Mouse (Mus musculus): ENCODE results near the gene Bdh1. TPM values are rescaled to one million over a fixed set of nuclear protein-coding genes. Genes with fewer than 3 reads are reported as not detected.
"Not testable (repeated sequence)": the region's sequence is repeated elsewhere in the genome, so short reads cannot be mapped to it uniquely, and the experiment has no call there.

Gene Bdh1
- total RNA-seq (2021) = 10 to 100 TPM; 92.4 to 95.6 TPM
- long read RNA-seq, experiment 1, transcript Bdh1-203 (7 exons, 3,122 nt) = major isoform, 16 of 20 reads
- long read RNA-seq, experiment 1, partial matches to known transcripts = 2 of 20 reads
- long read RNA-seq, experiment 1, other reads (novel, unspliced or antisense) = 2 of 20 reads
- long read RNA-seq, experiment 2, transcript Bdh1-203 (7 exons, 3,122 nt) = major isoform, 22 of 37 reads
- long read RNA-seq, experiment 2, partial matches to known transcripts = 3 of 37 reads
- long read RNA-seq, experiment 2, other reads (novel, unspliced or antisense) = 10 of 37 reads

- TF ChIP-seq CTCF (conservative IDR thresholded peaks at IDR 0.05) = no peak
- no peak within 1 kb of the TSS for H3K4me3 ChIP-seq
- no peak for DNase-seq (ENCODE audit: low spot score in 2 of 2)
- no peak within 1 kb of the TSS for H3K27ac ChIP-seq
Observed at GRCm38 (mm10) chr16:31422000-31422399, at the start of gene Bdh1. TSS of gene Bdh1 (plus strand) at chr16:31422280.

- not testable (repeated sequence) for DNase-seq (ENCODE audit: low spot score in 2 of 2); H3K4me3 ChIP-seq; H3K27ac ChIP-seq
Observed at GRCm38 (mm10) chr16:31372316-31372715, 49.8 kb upstream of the Bdh1 start.

DNA sequence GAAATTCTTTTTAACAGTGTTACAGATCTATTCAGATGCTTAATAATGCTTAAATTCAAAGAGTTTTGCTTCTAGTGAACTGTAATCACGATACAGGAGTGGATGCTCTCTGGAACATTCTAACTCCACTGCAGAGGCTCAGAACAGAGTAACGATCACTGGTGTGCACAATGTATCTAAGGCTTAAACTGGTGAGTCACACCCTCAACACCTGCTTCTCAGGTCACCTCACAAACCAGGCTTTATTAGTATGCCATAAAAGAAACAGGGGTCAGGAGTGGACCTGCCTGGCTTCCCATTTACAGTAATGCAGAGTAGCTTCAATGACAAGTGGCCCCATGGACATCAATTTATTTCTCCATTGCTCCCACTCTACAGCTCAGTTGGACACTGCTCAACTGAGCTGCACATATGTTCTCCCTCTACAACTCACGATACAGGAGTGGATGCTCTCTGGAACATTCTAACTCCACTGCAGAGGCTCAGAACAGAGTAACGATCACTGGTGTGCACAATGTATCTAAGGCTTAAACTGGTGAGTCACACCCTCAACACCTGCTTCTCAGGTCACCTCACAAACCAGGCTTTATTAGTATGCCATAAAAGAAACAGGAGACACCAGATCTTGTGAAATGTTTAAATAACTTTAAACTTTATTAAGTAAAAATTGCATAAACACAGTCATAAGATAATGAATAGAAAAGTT lies 46.0 kb upstream of the Bdh1 start:
- H3K4me3 ChIP-seq; H3K27ac ChIP-seq; DNase-seq (ENCODE audit: low spot score in 2 of 2): not testable (repeated sequence)

DNA sequence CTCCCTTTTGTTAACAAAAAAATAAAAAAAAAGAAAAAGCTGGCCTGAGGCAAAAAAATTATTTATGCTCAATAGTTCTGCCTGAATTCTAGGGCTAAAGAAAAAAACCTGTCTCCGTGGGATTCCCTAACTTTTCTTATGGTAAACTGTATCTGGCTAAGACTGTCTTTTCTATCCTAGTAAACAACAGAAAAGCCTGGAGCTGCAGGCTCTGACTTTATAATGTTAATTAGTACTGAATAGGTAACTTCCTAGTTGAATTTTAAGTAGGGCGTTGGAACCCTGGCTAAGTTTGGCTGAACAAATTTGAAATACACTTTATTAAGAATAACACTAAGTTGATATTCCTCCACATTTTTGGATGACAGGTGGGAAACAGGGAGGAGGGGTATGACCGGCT lies 33.8 kb upstream of the Bdh1 start:
- H3K27ac ChIP-seq; H3K4me3 ChIP-seq; DNase-seq (ENCODE audit: low spot score in 2 of 2): not testable (repeated sequence)

DNA sequence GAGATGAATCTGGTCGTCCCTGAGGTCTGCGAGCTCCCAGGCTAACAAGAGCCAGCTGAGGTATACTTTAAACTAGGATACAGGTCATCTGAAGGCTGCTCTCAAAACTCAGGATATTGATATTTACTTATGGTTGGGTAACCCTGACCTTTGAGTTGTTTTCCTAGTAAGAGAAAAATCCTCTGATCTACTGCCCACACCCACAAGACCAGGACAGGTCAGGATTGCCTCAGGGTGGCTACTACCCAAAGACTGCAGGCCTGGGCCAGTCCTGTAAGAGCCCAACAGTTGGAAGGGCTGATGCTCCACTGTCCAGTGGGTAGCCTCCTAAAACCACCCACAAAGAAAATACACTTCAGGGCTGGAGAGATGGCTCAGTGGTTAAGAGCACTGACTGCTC lies 22.8 kb upstream of the Bdh1 start:
- Histone ChIP-seq H3K4me3 (no peak overlapping the region), H3K27ac (no peak overlapping the region)
- no peak for DNase-seq (ENCODE audit: low spot score in 2 of 2)
- no peak for TF ChIP-seq CTCF (conservative IDR thresholded peaks at IDR 0.05)

DNA sequence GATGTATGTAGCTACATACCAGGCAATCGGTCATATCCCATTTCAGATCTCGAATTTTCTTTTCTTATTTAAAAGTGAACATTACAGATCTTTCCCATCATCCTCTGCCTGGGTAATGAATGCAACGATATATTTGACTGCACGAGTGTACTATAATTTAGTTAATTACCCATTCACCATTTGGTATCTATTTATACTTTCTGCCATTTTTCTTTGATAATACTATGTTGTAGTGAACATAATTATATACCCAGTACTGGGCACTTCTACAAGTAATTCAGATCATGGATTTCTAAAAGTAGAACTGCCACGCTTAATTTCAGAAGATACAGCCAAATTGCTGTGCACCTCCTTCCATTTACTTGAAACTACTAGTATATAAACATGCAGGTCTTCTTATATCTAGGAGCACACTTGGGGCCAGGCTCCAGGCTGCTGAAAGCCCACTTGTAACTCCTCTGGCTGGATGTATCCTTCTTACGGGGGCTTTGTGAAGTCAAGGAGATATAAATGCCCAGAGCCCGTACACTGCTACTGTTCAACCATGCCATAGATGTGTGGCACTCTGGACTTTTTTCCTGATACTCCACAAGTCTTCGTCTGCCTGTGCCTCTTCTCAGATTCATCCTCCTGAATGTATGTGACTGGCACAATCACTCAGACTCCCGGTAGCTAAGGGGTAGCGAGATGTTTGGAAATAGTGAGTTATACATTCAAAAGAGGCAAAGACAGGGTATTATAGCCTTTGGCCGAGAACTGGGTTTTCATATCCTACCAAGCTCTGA lies 21.0 kb upstream of the Bdh1 start:
- DNase-seq (ENCODE audit: low spot score in 2 of 2) = no peak
- no peak for TF ChIP-seq CTCF (conservative IDR thresholded peaks at IDR 0.05)
- H3K27ac ChIP-seq = no peak overlapping the region
- H3K4me3 ChIP-seq = no peak overlapping the region

- DNase-seq (ENCODE audit: low spot score in 2 of 2) = no peak
- TF ChIP-seq CTCF (conservative IDR thresholded peaks at IDR 0.05) = no peak
- H3K27ac ChIP-seq = no peak overlapping the region
Observed at GRCm38 (mm10) chr16:31402096-31402495, 20.0 kb upstream of the Bdh1 start.

GRCm38 (mm10) chr16:31403971-31404370 lies 18.1 kb upstream of the Bdh1 start:
- no peak overlapping the region for H3K27ac ChIP-seq
- H3K4me3 ChIP-seq = no peak overlapping the region
- TF ChIP-seq CTCF (conservative IDR thresholded peaks at IDR 0.05) = no peak
- no peak for DNase-seq (ENCODE audit: low spot score in 2 of 2)

More at GRCm38 (mm10) chr16:31402096-31402495, 20.0 kb upstream of the Bdh1 start:
- no peak overlapping the region for H3K4me3 ChIP-seq

GRCm38 (mm10) chr16:31405040-31405439 lies 17.0 kb upstream of the Bdh1 start:
- TF ChIP-seq CTCF (conservative IDR thresholded peaks at IDR 0.05) = peak; percentile 82
- H3K4me3 ChIP-seq = no peak overlapping the region
- no peak for DNase-seq (ENCODE audit: low spot score in 2 of 2)
- no peak overlapping the region for H3K27ac ChIP-seq

DNA sequence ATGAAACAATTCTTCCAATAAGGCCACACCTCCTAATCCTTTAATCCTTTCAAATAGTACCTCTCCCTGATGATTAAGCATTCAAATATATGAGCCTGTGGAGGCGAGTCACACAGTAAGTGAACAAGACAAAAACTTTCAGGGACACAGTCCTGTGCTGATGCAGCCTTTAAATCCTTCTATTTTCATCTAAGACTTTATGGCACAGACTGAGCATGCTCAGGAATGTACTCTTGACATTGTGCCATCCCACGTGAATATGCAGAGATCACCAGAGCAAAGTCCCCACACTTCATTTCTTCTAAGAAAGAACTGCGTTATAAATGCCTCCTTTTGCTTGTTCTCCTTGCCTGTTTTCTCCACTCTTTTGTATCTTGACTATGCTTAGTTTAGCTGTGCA lies 14.2 kb upstream of the Bdh1 start:
- no peak for DNase-seq (ENCODE audit: low spot score in 2 of 2)
- no peak for TF ChIP-seq CTCF (conservative IDR thresholded peaks at IDR 0.05)
- Histone ChIP-seq H3K27ac (no peak overlapping the region), H3K4me3 (no peak overlapping the region)

DNA sequence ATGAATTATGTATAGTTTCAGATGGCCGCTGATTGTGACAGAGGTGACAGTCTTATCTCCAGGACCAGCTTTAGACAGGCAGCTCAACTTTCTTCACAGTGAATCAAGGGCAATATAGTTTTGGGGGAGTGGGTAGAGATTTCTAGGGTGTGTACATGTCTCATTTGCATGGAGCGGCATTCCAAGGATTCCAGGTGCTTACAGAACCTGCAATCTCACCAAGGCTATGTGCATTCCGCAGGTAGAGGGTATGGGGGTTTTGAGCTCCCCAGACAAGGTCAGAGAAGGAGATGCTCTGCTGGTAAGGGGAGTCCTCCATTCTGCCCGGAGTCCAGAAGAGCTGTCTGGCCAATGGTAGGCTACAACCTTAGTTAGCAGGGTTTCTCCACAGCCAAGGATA lies 11.1 kb upstream of the Bdh1 start:
- no peak for TF ChIP-seq CTCF (conservative IDR thresholded peaks at IDR 0.05)
- Histone ChIP-seq H3K27ac (no peak overlapping the region), H3K4me3 (no peak overlapping the region)
- no peak for DNase-seq (ENCODE audit: low spot score in 2 of 2)

DNA sequence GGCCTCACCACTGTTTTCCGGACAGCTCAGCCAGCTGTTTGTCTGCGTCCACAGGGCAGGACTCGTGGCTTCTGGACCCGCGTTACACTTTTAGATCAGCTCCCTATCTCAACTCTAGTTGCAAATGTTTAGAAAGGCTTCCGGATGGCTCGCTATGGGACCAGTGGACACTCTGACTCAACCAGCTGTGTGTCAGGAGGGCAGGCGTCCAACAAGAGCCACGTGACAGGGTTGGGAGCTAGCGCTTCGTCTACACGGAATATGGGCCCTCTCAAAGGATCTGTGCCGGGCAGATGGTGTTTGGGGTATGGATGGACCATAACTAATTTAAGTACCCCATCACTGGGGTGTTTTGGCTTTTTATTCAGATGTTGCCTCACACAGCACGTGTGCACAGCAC lies 9.8 kb upstream of the Bdh1 start:
- TF ChIP-seq CTCF (conservative IDR thresholded peaks at IDR 0.05) = no peak
- no peak for DNase-seq (ENCODE audit: low spot score in 2 of 2)
- no peak overlapping the region for H3K4me3 ChIP-seq

GRCm38 (mm10) chr16:31413777-31414176 lies 8.3 kb upstream of the Bdh1 start:
- no peak for DNase-seq (ENCODE audit: low spot score in 2 of 2)
- Histone ChIP-seq H3K27ac (no peak overlapping the region), H3K4me3 (no peak overlapping the region)
- TF ChIP-seq CTCF (conservative IDR thresholded peaks at IDR 0.05) = no peak

More for the DNA sequence above, 9.8 kb upstream of the Bdh1 start:
- no peak overlapping the region for H3K27ac ChIP-seq

Measured in layer of hippocampus, adult 2 months (tissue).